Mouse (Mus musculus) adrenal gland, postnatal 36 days (tissue): ENCODE results near the gene Avil. TPM values are rescaled to one million over a fixed set of nuclear protein-coding genes. Genes with fewer than 3 reads are reported as not detected.

Experiments used
- DNase-seq, 2 experiments: peaks; one replicate each; pipeline ENCODE4 v3.0.0; 2021; ENCODE audit warnings: mixed read lengths in 1 of 2
- long read RNA-seq, 2 experiments: library from polyadenylated mRNA; stranded (forward); transcript quantifications; one replicate each; pipeline ENCODE4 v2.0.0; 2021; ENCODE audit warnings: borderline sequencing depth in 2 of 2
- total RNA-seq, 2 experiments: library from RNA; stranded (reverse); gene quantifications; 2 replicates each; pipeline ENCODE4 v1.2.3; 2021

Avil gene
- total RNA-seq: 1 to 10 TPM; 2.7 to 4.5 TPM
- long read RNA-seq, experiment 1, transcript Avil-201 (20 exons, 3,033 nt): major isoform, 10 of 12 reads
- long read RNA-seq, experiment 1, partial matches to known transcripts: 2 of 12 reads
- long read RNA-seq, experiment 1, other reads (novel, unspliced or antisense): 0 of 12 reads
- long read RNA-seq, experiment 2, partial matches to known transcripts: 0 of 2 reads
- long read RNA-seq, experiment 2, other reads (novel, unspliced or antisense): 1 of 2 reads

DNA sequence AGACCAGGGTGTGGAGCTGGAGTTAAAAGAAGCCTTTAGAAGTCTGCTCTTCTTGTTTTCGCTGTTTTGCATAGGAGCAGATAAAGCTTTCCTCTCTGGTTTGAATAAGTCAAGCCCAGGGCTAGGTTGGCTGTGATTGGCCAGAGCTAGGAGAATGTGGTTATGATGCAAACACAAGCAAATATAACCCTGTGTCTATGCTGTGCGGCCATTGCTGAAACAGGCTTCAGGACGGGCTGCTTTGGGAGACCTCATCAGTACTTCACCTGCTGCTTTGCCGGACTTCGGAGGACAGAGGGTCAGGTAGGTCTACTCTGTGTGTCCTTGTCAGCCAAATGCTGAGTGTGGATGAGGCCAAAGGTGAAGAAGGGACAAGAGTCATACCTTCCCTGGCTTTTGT is at the start of gene Avil:
Gene Avil (plus strand): TSS at position 181 of the 400 bp plus-strand sequence.
- DNase-seq: no peak

DNA sequence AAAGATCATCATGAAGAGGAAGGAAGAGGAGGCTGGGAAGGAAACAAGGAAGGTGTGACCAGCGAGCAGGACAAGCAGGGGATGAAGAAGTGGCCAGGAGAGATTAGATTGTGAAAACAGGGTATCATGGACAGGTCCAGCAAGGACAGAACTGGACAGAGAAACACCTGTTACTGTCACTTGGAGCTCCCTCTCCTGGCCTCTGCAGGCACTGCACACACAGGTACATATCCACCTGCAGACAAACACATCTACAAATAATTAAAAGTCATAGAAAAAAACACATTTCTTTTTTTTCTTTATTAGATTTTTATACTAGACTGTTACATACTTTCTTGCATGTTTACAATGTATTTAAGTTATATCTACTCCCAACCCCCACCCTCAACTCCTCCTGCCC is 48.1 kb upstream of the Avil start:
- DNase-seq: no peak

DNA sequence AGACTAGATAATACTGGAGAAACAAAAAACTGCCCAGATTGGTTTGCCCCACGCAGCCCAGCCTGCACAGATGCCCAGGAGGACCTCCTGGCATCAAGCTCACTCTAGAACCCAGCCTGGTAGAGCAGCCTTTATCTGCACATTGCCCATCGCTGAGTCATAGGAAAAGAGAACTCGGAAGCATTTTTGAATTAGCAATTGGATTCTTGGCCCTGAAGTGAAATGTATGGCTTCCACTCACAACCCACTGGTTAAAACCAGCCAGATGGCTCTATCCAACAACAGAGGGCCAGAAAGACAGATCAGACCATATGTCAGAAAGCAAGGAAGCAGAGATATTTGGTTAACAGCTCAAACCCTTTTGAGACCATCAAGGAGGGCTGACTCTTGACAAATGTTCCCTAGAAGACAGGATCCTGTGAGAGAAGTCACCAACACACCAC is 47.5 kb upstream of the Avil start:
- DNase-seq: no peak

- no peak for DNase-seq
Observed at GRCm38 (mm10) chr10:126956692-126957358, 43.7 kb upstream of the Avil start.

- DNase-seq: peak; percentile 76 to 77
Observed at GRCm38 (mm10) chr10:126957359-126958107, 43.0 kb upstream of the Avil start.

DNA sequence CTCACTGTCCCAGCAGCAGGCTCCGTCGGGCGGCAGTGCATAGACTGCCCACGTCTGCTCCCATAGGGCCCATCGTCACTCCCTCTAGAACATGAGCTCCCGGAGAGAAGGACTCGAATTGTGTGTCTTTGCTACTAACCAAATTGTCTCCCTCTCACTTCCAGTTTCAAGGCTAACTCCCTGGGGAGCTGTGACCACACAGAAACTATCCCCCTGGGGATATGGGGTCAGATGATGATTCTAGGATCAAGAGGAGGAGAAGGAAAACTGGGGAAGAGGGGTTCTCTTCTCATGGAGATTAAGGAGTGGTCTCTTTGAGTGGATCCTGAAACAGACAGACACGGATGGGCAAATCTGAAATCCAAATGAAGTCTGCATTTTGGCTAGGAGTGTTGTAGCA is 40.0 kb upstream of the Avil start:
- DNase-seq: no peak

DNA sequence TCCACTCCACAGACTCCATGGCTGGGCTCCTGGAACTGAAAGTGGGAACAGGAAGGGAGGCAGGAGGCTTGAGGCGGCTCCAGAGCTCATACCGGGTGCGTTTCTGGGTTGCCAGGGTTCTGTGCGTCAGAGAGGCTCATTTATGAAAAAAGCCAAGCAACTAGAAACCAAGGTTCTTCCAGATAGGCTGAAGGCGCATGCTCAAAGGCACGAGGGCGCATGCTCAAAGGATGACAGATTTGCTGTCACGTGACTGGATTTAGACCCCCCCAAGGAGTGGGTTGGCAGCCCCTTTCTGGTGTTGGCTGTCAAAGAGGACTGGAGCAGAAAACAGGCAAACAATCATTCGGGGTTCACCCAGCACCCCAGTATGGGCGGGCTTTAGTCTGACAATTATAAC is 38.8 kb upstream of the Avil start:
- peak; percentile 69 to 70 for DNase-seq

- DNase-seq: peak; percentile 66 to 70
Observed at GRCm38 (mm10) chr10:126962271-126962965, 38.1 kb upstream of the Avil start.

DNA sequence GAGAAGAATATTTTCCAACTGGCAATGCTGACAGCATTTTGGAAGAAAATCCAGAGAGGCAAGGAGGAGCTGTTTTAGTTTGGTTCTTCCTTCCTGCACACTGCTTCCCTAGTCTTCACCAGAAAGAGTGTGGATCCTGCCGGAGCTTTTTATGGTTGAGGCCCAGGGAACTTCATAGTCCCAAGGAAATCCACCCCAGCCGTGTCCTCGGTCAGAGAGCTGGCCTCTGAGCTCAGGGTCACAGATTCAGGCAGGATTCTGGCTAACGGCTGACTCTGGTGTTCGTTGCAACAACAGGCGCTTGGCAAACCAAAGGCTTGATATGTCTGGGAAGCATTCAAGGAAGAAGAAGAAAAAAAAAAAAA is 37.6 kb upstream of the Avil start:
- peak; percentile 65 to 77 for DNase-seq

DNA sequence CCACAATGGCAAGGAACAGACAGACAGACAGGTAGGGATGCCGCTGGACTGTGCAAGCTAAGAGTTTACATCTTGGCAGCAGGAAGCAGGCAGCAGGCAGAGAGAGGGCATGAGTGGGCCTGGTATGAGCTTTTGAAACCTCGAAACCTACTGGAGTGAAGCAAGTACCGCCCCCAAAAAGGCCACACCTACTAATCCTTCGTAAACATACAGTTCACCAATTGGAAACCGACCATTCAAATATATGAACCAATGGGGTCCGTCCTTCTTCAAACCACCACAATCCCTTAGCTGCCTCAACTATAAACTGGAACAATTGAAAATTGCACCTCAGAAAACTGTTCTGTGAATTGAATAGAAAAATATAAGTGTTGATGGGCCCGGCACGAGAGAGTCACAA is 36.7 kb upstream of the Avil start:
- no peak for DNase-seq

GRCm38 (mm10) chr10:126971363-126972050 is 29.0 kb upstream of the Avil start:
- DNase-seq: no peak

GRCm38 (mm10) chr10:126972051-126972725 is 28.3 kb upstream of the Avil start:
- peak; percentile 66 to 69 for DNase-seq

DNA sequence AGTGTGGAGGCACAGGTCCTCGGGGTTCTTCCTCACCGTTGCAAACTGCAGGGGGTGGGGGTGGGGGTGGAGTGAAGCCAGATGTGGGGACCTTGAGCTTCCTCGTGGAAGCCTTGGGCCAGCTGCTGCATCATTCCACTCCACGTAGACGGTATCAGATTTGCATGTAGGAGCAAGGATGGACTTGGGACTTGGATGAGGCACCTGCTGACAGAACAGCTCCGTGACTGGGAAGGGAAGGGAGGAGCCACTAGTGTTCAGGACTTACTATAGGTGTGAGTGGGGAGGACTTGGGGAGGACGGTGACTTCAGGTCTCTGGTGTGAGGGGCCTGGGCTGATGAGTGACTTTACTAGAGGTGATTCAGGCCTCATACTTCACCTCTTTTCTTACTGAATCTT is 27.5 kb upstream of the Avil start:
- no peak for DNase-seq

DNA sequence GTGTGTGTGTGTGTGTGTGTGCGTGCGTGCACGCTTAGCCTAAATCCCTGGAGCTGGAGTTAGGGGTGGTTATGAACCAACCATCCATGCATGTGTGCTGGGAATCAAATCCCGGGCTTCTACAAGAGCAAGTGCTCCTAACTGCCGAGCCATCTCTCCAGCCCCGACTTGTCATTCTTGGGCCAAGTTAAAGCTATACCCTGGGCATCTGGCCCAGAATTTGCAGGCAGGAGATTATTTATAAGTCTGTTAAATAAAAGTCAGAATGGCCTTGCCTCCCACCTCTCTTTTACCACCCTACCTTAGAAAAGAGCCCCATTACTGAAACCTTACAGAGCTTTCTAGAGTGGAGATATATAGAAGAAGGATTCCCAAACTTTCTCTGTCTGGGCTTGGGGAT is 24.8 kb upstream of the Avil start:
- no peak for DNase-seq

DNA sequence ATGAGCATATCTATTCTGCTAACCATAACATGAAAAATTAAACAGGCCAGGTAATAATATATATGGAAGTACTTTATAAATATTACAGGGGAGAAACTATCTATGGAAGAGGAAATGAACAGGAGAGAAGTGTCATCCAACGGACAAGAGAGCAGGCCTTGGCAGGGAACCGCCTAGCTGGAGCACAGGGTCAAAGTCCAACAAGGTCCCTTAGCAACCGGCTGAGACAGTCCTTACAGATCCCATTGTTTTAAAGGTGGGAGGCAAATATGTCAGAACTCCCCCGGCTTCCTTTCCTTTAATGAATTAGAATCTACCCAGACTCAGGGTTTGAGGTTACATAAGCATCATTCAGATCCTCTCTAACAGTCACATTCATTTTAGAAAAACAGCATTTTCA is 23.4 kb upstream of the Avil start:
- DNase-seq: no peak

DNA sequence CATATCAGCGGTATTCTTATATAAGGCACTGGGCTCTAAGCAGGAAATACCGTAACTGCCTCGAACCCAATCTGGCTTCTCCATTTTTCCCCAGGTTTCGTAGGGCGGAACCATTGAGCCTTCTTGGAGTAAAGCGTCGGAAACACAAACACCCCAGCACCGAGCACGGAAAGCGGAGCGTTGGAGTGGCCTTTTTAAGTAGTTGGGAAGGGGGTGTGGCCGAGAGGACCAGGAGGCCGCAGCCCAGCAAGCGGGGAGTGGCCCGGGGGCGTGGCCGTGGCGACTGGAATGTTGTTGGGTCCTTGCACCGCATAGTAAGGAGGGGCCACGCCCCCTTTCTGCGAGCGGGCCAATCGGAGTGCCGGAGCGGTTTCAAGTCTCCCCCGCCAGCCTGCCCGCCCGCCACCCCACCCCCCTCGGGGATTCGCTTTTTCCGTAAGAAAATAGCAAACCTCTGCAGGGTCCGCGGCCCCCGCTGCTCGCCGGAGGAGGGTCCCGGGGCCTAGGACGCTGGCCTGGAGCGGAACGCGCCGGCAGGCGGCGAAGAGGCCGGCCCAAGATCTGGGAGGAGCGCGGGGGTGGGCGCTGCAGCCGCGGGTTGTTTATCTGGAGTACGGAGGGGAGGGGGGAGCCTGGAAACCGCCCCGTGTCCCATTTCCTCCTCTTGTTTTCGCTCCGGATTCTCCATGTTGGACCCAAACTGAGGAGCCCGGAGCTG is 22.1 kb upstream of the Avil start, which contains the start of gene Ctdsp2:
Gene Ctdsp2 (plus strand): TSS at position 441 of the 718 bp plus-strand sequence.
- peak; percentile 100 for DNase-seq

GRCm38 (mm10) chr10:126979121-126979635 is 21.3 kb upstream of the Avil start:
- peak; percentile 83 to 92 for DNase-seq

DNA sequence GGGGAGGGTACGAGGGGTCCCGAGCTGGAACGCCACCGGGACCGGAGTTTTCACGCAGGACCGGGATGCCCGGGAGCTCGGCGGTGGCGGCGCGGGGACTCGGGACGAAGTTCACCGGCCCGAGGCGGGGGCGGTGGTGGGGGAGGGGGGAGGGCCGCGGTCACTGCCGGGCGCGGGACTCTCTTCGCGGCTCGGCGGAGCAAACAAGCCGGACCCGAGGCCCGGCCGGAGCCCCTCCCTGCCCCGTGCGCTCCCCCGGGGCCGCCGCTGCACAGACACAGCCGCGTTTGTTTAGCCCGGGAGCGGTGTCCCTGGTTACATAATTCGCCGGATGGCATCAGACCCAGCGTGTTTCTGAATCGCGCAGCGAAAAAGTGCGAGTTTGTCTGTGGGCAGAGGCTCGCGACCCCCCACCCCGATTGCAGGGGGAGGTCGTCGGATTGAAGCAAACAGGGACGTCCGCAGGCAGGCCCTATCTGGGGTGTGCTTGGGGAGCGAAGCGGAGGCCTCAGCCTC is 20.8 kb upstream of the Avil start:
- peak in 1 of 2 experiments; percentile 74 for DNase-seq

DNA sequence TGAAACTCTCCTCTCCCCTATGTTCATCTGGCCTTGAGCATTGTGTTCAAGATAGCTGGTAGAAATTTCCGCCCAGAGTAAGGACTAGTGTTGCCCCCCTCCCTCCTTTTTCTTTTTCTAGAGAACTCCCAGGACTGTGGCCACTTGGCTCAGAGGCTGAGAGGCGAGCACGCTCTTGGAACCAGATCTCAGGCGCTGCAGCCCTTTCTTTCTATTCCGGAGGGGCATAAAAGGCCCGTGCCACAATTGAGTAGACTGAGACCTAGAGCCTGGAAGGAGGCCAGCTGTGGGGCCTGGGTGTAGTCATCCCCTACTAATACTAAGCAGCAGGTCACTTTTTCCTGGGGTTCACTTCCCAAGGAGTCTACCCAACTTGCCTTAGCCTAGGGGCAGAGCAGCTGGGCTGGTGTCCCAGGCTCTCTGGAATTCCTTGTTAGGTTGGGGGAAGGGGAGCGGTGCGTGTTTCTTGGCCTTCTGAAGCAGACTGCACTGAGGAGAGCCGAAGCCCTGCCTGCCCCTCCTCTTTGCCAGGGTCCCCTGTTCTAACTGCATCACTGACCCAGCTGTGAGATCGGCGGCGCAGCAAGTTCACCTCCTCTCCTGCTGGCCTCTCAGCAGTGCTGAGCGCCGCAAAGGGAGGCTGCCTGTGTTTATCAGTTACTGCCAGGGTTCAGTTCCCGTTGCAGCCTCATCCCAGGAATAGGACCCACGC is 20.1 kb upstream of the Avil start:
- peak in 1 of 2 experiments; percentile 68 for DNase-seq
